Mouse (Mus musculus) heart, postnatal 0 days (tissue): Measurements from ENCODE around the gene Adarb1. TPM values are rescaled to one million over a fixed set of nuclear protein-coding genes. Genes with fewer than 3 reads are reported as not detected.

Experiments
- ATAC-seq: fragments of 200-750 bp; cut with Nextera tagmentation; 2 replicates; pipeline ENCODE4 v1.8.0; 2017; ENCODE audit warnings: low read depth, moderate number of reproducible peaks, moderate library complexity; ENCODE audit not compliant: insufficient read depth
- DNase-seq: peaks from one replicate; pipeline ENCODE4 v3.0.0-alpha.2; 2016; ENCODE audit warnings: low spot score
- H3K27ac ChIP-seq: fragments of 300-500 bp; sonication (generic); 2 replicates; pipeline ENCODE4 v1.5.1; 2014; ENCODE audit warnings: low read depth, mild to moderate bottlenecking
- H3K27me3 ChIP-seq: fragments of 300-500 bp; sonication (generic); 2 replicates; pipeline ENCODE4 v1.6.1; 2014; ENCODE audit warnings: low read length, mixed read lengths; ENCODE audit not compliant: control insufficient read depth, insufficient read depth
- H3K36me3 ChIP-seq: fragments of 300-500 bp; sonication (generic); replicated peaks from 2 replicates; pipeline ENCODE4 v1.6.1; 2014; ENCODE audit warnings: low read length, mixed read lengths; ENCODE audit not compliant: control insufficient read depth, insufficient read depth
- H3K4me1 ChIP-seq: fragments of 300-500 bp; sonication (generic); 2 replicates; pipeline ENCODE4 v1.6.1; 2014; ENCODE audit warnings: antibody characterized with exemption; ENCODE audit not compliant: control insufficient read depth, insufficient read depth
- H3K4me2 ChIP-seq: fragments of 300-500 bp; sonication (generic); 2 replicates; pipeline ENCODE4 v1.6.1; 2014; ENCODE audit warnings: low read depth, mild to moderate bottlenecking, low read length, moderate library complexity
- H3K4me3 ChIP-seq: fragments of 300-500 bp; sonication (generic); 2 replicates; pipeline ENCODE4 v1.5.1; 2014; ENCODE audit warnings: low read depth, low read length
- H3K9ac ChIP-seq: fragments of 300-500 bp; sonication (generic); replicated peaks from 2 replicates; pipeline ENCODE4 v1.6.1; 2014; ENCODE audit warnings: low read depth, low read length, mixed read lengths
- H3K9me3 ChIP-seq: fragments of 300-500 bp; sonication (generic); replicated peaks from 2 replicates; pipeline ENCODE4 v1.6.1; 2016; ENCODE audit warnings: low read length; ENCODE audit not compliant: control insufficient read depth
- CTCF ChIP-seq: IDR thresholded peaks from 2 replicates; pipeline ENCODE4 v1.5.1; 2016; ENCODE audit warnings: antibody characterized with exemption, control low read depth, low read depth
- EP300 ChIP-seq: IDR thresholded peaks from 2 replicates; pipeline ENCODE4 v1.6.1; 2016; ENCODE audit warnings: antibody characterized with exemption, low read depth
- WGBS: fragments of 180-500 bp; shearing (Covaris S2); extraction: QIAGEN DNeasy Blood & Tissue Kit; methylation state at CpG from one replicate; pipeline ENCODE4 v1.1.7; 2014; 5-methylcytosine and 5-hydroxymethylcytosine counted together
- polyA plus RNA-seq: library from polyadenylated mRNA; unstranded; fragments of >200 nt; fragmentation: Nextera tagmentation; extraction: Ambion mirVana; gene quantifications from 2 replicates; pipeline ENCODE4 v1.2.1, GENCODE M21; 2015
- total RNA-seq: library from RNA; depleted of rRNA; stranded (reverse); fragments of >200 nt; gene quantifications from 2 replicates; pipeline ENCODE4 v1.2.3, GENCODE M21; 2014; ENCODE audit warnings: low replicate concordance

Adarb1 gene
- total and polyA plus RNA-seq, 2 experiments from 2014 or later: 7.8 to 23.7 TPM

- H3K9me3 ChIP-seq: no peaks in the 10 kb centered on the region
- H3K9ac ChIP-seq: no peak overlapping the region
- no peak overlapping the region for H3K4me3 ChIP-seq
- no peaks in the 10 kb centered on the region for H3K36me3 ChIP-seq
- H3K4me1 ChIP-seq: peaks cover 6% of the 10 kb centered on the region
- H3K4me2 ChIP-seq: no peak overlapping the region
- TF ChIP-seq EP300: no peak
- no peak for TF ChIP-seq CTCF
- H3K27me3 ChIP-seq: no peaks in the 10 kb centered on the region
- H3K27ac ChIP-seq: no peak overlapping the region
- 86% methylated on average over 8 of the region's 8 CpGs for WGBS
- no peak for DNase-seq
- no peak for ATAC-seq
These were observed 35.0 kb downstream of the Adarb1 start for GRCm38 (mm10) chr10:77383045-77383444.

DNA sequence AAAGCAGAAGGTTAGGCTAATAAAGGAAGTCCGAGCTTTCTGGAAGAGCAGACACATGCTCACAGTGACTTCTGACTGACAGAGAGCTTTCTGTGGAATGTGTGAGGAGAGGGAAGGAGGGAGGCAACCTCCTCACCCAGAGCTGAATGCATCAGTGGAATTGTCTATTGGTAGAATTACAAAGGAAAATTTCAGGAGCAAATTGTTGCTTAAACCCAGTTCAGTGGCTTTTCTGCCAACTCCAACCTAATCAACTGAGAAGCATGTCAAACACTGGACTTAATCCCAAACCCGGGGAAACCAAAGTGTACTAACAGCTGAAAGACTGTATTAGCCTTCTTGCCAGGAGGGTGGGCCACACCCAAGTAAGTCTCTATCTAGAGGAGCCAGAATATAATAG is 36.9 kb downstream of the Adarb1 start:
- 52% methylated on average over 2 of the region's 2 CpGs for WGBS
- TF ChIP-seq CTCF (no peak), EP300 (no peak)
- H3K9me3 ChIP-seq: no peaks in the 10 kb centered on the region
- H3K27me3 ChIP-seq: no peaks in the 10 kb centered on the region
- no peak for ATAC-seq
- no peak overlapping the region for H3K4me2 ChIP-seq
- no peak overlapping the region for H3K4me3 ChIP-seq
- H3K9ac ChIP-seq: no peak overlapping the region
- DNase-seq: no peak
- peak overlapping the region; percentile 33 for H3K27ac ChIP-seq
- peaks cover 6% of the 10 kb centered on the region for H3K4me1 ChIP-seq
- no peaks in the 10 kb centered on the region for H3K36me3 ChIP-seq

DNA sequence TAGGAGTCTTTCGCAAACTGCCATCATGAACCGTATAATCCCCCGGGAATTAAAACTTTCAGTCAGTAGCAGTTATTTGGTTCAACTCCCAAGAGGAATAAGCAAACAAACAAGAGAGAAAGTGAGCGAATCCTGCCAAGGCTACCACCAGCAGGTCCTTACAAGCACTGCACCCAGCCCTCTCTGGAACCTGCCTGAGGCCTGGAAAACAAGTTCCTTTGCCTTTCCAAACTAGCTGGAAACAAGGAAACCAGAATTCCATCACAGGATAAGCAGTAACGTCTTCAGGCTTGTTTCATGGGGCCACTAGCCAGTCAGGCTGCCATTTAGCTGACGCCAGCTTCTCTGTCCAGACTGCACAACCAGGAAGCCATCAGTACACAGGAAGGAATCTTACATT is 37.4 kb downstream of the Adarb1 start:
- no peak overlapping the region for H3K9ac ChIP-seq
- H3K4me1 ChIP-seq: peaks cover 1% of the 10 kb centered on the region
- ATAC-seq (no peak), DNase-seq (no peak)
- peak overlapping the region; percentile 33 for H3K27ac ChIP-seq
- no peak for TF ChIP-seq CTCF
- no peak for TF ChIP-seq EP300
- H3K4me2 ChIP-seq: no peak overlapping the region
- 59% methylated on average over 6 of the region's 6 CpGs for WGBS
- H3K9me3 ChIP-seq: no peaks in the 10 kb centered on the region
- H3K27me3 ChIP-seq: no peaks in the 10 kb centered on the region
- H3K4me3 ChIP-seq: no peak overlapping the region
- H3K36me3 ChIP-seq: no peaks in the 10 kb centered on the region

DNA sequence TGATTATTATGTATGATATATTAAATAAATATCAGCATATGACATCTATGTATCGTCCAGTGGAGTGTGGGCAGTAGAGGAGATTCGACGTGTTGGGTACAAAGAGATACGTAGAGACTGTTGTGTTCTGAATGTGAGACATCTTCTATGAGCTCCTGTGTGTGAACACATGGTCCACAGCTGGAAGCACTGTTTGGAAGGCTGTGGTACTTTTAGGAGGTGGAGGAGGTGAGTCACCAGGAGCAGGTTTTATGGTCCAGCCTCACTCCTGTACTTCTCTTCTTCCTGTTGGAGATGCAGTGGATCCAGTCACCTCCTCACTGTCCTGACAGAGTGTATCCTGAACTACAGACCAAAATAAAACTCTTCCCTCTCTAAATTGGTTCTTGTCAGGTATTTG is 38.9 kb downstream of the Adarb1 start:
- H3K4me1 ChIP-seq: no peaks in the 10 kb centered on the region; the same call in 1 of the 2 replicates
- H3K27ac ChIP-seq: no peak overlapping the region
- WGBS: 92% methylated on average over 4 of the region's 4 CpGs
- H3K27me3 ChIP-seq: no peaks in the 10 kb centered on the region
- no peak overlapping the region for H3K4me2 ChIP-seq
- TF ChIP-seq EP300 (no peak), CTCF (no peak)
- no peaks in the 10 kb centered on the region for H3K9me3 ChIP-seq
- no peak overlapping the region for H3K4me3 ChIP-seq
- ATAC-seq: no peak
- H3K9ac ChIP-seq: no peak overlapping the region
- no peak for DNase-seq
- H3K36me3 ChIP-seq: no peaks in the 10 kb centered on the region

- 0 out of 2 replicates have a peak overlapping the region, but pooled peaks have one; percentile 6 for H3K27ac ChIP-seq
- H3K4me2 ChIP-seq: no peak overlapping the region
- DNase-seq (no peak), ATAC-seq (no peak)
- no peaks in the 10 kb centered on the region for H3K9me3 ChIP-seq
- H3K36me3 ChIP-seq: no peaks in the 10 kb centered on the region
- TF ChIP-seq CTCF (no peak), EP300 (no peak)
- H3K4me3 ChIP-seq: no peak overlapping the region
- H3K4me1 ChIP-seq: no peaks in the 10 kb centered on the region; the same call in none of the 2 replicates
- no peak overlapping the region for H3K9ac ChIP-seq
- H3K27me3 ChIP-seq: no peaks in the 10 kb centered on the region
- 45% methylated on average over 1 of the region's 1 CpGs for WGBS
These were observed 42.0 kb downstream of the Adarb1 start for GRCm38 (mm10) chr10:77376056-77376455.

GRCm38 (mm10) chr10:77374948-77375347 is 43.1 kb downstream of the Adarb1 start:
- Histone ChIP-seq H3K9ac (no peak overlapping the region), H3K36me3 (no peaks in the 10 kb centered on the region), H3K4me3 (no peak overlapping the region), H3K4me2 (no peak overlapping the region), H3K27me3 (no peaks in the 10 kb centered on the region), H3K27ac (no peak overlapping the region), H3K9me3 (no peaks in the 10 kb centered on the region), H3K4me1 (no peaks in the 10 kb centered on the region; the same call in 1 of the 2 replicates)
- DNase-seq (no peak), ATAC-seq (no peak)
- WGBS: 87% methylated on average over 1 of the region's 1 CpGs
- TF ChIP-seq CTCF (no peak), EP300 (no peak)
